Mouse (Mus musculus): Measurements from ENCODE around the gene Daam2. TPM values are rescaled to one million over a fixed set of nuclear protein-coding genes. Genes with fewer than 3 reads are reported as not detected.
"Not testable (repeated sequence)": the region's sequence is repeated elsewhere in the genome, so short reads cannot be mapped to it uniquely, and the experiment has no call there.

Daam2 gene
- polyA plus RNA-seq, 1 experiment, result 19.0 TPM

- Histone ChIP-seq H3K27ac (ENCODE audit: insufficient read depth, low read length) (no peak overlapping the region), H3K4me1 (ENCODE audit: control insufficient read depth, insufficient read depth, low read length) (no peaks in the 10 kb centered on the region), H3K4me3 (ENCODE audit: insufficient read depth, low read length) (no peak overlapping the region)
- TF ChIP-seq POLR2A (IDR thresholded peaks at IDR 0.05; ENCODE audit: low read depth, low read length) (no peak), CTCF (IDR thresholded peaks at IDR 0.05; ENCODE audit: borderline replicate concordance, insufficient read depth, low read length) (peak; percentile 58)
Measured at GRCm38 (mm10) chr17:49468223-49468622, 95.9 kb downstream of the Daam2 start.

- TF ChIP-seq CTCF (IDR thresholded peaks at IDR 0.05; ENCODE audit: borderline replicate concordance, insufficient read depth, low read length), result no peak
- no peak for TF ChIP-seq POLR2A (IDR thresholded peaks at IDR 0.05; ENCODE audit: low read depth, low read length)
- Histone ChIP-seq H3K4me1 (ENCODE audit: control insufficient read depth, insufficient read depth, low read length) (no peaks in the 10 kb centered on the region), H3K4me3 (ENCODE audit: insufficient read depth, low read length) (no peak overlapping the region), H3K27ac (ENCODE audit: insufficient read depth, low read length) (no peak overlapping the region)
Measured at GRCm38 (mm10) chr17:49464884-49465283, 99.3 kb downstream of the Daam2 start.

- TF ChIP-seq POLR2A (IDR thresholded peaks at IDR 0.05; ENCODE audit: low read depth, low read length), result no peak
- TF ChIP-seq CTCF (IDR thresholded peaks at IDR 0.05; ENCODE audit: borderline replicate concordance, insufficient read depth, low read length), result no peak
- Histone ChIP-seq H3K27ac (ENCODE audit: insufficient read depth, low read length) (no peak overlapping the region), H3K4me3 (ENCODE audit: insufficient read depth, low read length) (no peak overlapping the region), H3K4me1 (ENCODE audit: control insufficient read depth, insufficient read depth, low read length) (0 out of 2 replicates have a peak, but pooled peaks cover 4% of the 10 kb centered on the region)
Measured at GRCm38 (mm10) chr17:49458386-49458785, 105.8 kb downstream of the Daam2 start.

- 0 out of 2 replicates have a peak, but pooled peaks cover 4% of the 10 kb centered on the region for H3K4me1 ChIP-seq (ENCODE audit: control insufficient read depth, insufficient read depth, low read length)
- no peak for TF ChIP-seq CTCF (IDR thresholded peaks at IDR 0.05; ENCODE audit: borderline replicate concordance, insufficient read depth, low read length)
- no peak for TF ChIP-seq POLR2A (IDR thresholded peaks at IDR 0.05; ENCODE audit: low read depth, low read length)
Measured at GRCm38 (mm10) chr17:49457833-49458232, 106.3 kb downstream of the Daam2 start.

GRCm38 (mm10) chr17:49456334-49456733 is 107.8 kb downstream of the Daam2 start:
- Histone ChIP-seq H3K27ac (ENCODE audit: insufficient read depth, low read length) (peak overlapping the region; percentile 59), H3K4me3 (ENCODE audit: insufficient read depth, low read length) (no peak overlapping the region), H3K4me1 (ENCODE audit: control insufficient read depth, insufficient read depth, low read length) (0 out of 2 replicates have a peak, but pooled peaks cover 4% of the 10 kb centered on the region)
- TF ChIP-seq POLR2A (IDR thresholded peaks at IDR 0.05; ENCODE audit: low read depth, low read length) (no peak), CTCF (IDR thresholded peaks at IDR 0.05; ENCODE audit: borderline replicate concordance, insufficient read depth, low read length) (no peak)

More at GRCm38 (mm10) chr17:49457833-49458232, 106.3 kb downstream of the Daam2 start:
- Histone ChIP-seq H3K27ac (ENCODE audit: insufficient read depth, low read length) (no peak overlapping the region), H3K4me3 (ENCODE audit: insufficient read depth, low read length) (no peak overlapping the region)

- H3K4me3 ChIP-seq (ENCODE audit: insufficient read depth, low read length), result no peak overlapping the region
- H3K4me1 ChIP-seq (ENCODE audit: control insufficient read depth, insufficient read depth, low read length), result peaks cover 5% of the 10 kb centered on the region
- TF ChIP-seq CTCF (IDR thresholded peaks at IDR 0.05; ENCODE audit: borderline replicate concordance, insufficient read depth, low read length) (no peak), POLR2A (IDR thresholded peaks at IDR 0.05; ENCODE audit: low read depth, low read length) (no peak)
- H3K27ac ChIP-seq (ENCODE audit: insufficient read depth, low read length), result no peak overlapping the region
Measured at GRCm38 (mm10) chr17:49450922-49451321, 113.2 kb downstream of the Daam2 start.

- Histone ChIP-seq H3K27ac (ENCODE audit: insufficient read depth, low read length) (peak overlapping the region; percentile 21; the same call in 1 of the 2 replicates), H3K4me1 (ENCODE audit: control insufficient read depth, insufficient read depth, low read length) (peaks cover 5% of the 10 kb centered on the region), H3K4me3 (ENCODE audit: insufficient read depth, low read length) (no peak overlapping the region)
- no peak for TF ChIP-seq POLR2A (IDR thresholded peaks at IDR 0.05; ENCODE audit: low read depth, low read length)
- TF ChIP-seq CTCF (IDR thresholded peaks at IDR 0.05; ENCODE audit: borderline replicate concordance, insufficient read depth, low read length), result no peak
Measured at GRCm38 (mm10) chr17:49449230-49449608, 114.9 kb downstream of the Daam2 start.

- H3K27ac ChIP-seq (ENCODE audit: insufficient read depth, low read length), result peak overlapping the region; percentile 86
- H3K4me3 ChIP-seq (ENCODE audit: insufficient read depth, low read length), result no peak overlapping the region
- TF ChIP-seq POLR2A (IDR thresholded peaks at IDR 0.05; ENCODE audit: low read depth, low read length), result no peak
- no peak for TF ChIP-seq CTCF (IDR thresholded peaks at IDR 0.05; ENCODE audit: borderline replicate concordance, insufficient read depth, low read length)
- H3K4me1 ChIP-seq (ENCODE audit: control insufficient read depth, insufficient read depth, low read length), result peaks cover 5% of the 10 kb centered on the region
Measured at GRCm38 (mm10) chr17:49448570-49449229, 115.4 kb downstream of the Daam2 start.

- H3K4me1 ChIP-seq (ENCODE audit: control insufficient read depth, insufficient read depth, low read length); H3K4me3 ChIP-seq (ENCODE audit: insufficient read depth, low read length); H3K27ac ChIP-seq (ENCODE audit: insufficient read depth, low read length): not testable (repeated sequence)
Measured at GRCm38 (mm10) chr17:49442841-49443240, 121.3 kb downstream of the Daam2 start.

GRCm38 (mm10) chr17:49440331-49441130 is 123.6 kb downstream of the Daam2 start:
- H3K4me1 ChIP-seq (ENCODE audit: control insufficient read depth, insufficient read depth, low read length), result no peaks in the 10 kb centered on the region
- no peak overlapping the region for H3K4me3 ChIP-seq (ENCODE audit: insufficient read depth, low read length)
- TF ChIP-seq CTCF (IDR thresholded peaks at IDR 0.05; ENCODE audit: borderline replicate concordance, insufficient read depth, low read length), result no peak
- no peak for TF ChIP-seq POLR2A (IDR thresholded peaks at IDR 0.05; ENCODE audit: low read depth, low read length)
- no peak overlapping the region for H3K27ac ChIP-seq (ENCODE audit: insufficient read depth, low read length)
